Mouse (Mus musculus): ENCODE measurements around the gene Emc8. TPM values are rescaled to one million over a fixed set of nuclear protein-coding genes. Genes with fewer than 3 reads are reported as not detected.

Gene Emc8
- total and polyA plus RNA-seq, 2 experiments from 2014 or later: 43.2 to 91.6 TPM

GRCm38 (mm10) chr8:120697979-120698272 is 29.6 kb upstream of the Emc8 start:
- no peaks in the 10 kb centered on the region for H3K36me3 ChIP-seq (ENCODE audit: insufficient read depth, low read length)
- DNase-seq (ENCODE audit: low spot score): no peak
- no peak overlapping the region for H3K4me3 ChIP-seq (ENCODE audit: low read depth, low read length)
- H3K4me2 ChIP-seq (ENCODE audit: low read depth, low read length, poor library complexity, severe bottlenecking): no peak overlapping the region
- H3K4me1 ChIP-seq (ENCODE audit: insufficient read depth, low read length): 0 out of 2 replicates have a peak, but pooled peaks cover 6% of the 10 kb centered on the region
- no peak overlapping the region for H3K27ac ChIP-seq (ENCODE audit: low read depth, low read length)
- H3K9ac ChIP-seq (replicated peaks; ENCODE audit: low read length, poor library complexity, severe bottlenecking): no peak overlapping the region
- no peaks in the 10 kb centered on the region for H3K9me3 ChIP-seq (ENCODE audit: low read length)
- H3K27me3 ChIP-seq (ENCODE audit: insufficient read depth, low read length): no peaks in the 10 kb centered on the region
- peak; percentile 53 for TF ChIP-seq CTCF (IDR thresholded peaks at IDR 0.05)
- ATAC-seq (ENCODE audit: low FRiP score): no peak

- no peaks in the 10 kb centered on the region for H3K27me3 ChIP-seq (ENCODE audit: insufficient read depth, low read length)
- H3K4me1 ChIP-seq (ENCODE audit: insufficient read depth, low read length): 0 out of 2 replicates have a peak, but pooled peaks cover 6% of the 10 kb centered on the region
- no peak for TF ChIP-seq CTCF (IDR thresholded peaks at IDR 0.05)
- ATAC-seq (ENCODE audit: low FRiP score): no peak
- DNase-seq (ENCODE audit: low spot score): peak; percentile 40
- 74% methylated on average over 17 of the region's 17 CpGs for WGBS
- H3K4me2 ChIP-seq (ENCODE audit: low read depth, low read length, poor library complexity, severe bottlenecking): no peak overlapping the region
- H3K9me3 ChIP-seq (ENCODE audit: low read length): no peaks in the 10 kb centered on the region
- no peaks in the 10 kb centered on the region for H3K36me3 ChIP-seq (ENCODE audit: insufficient read depth, low read length)
- no peak overlapping the region for H3K9ac ChIP-seq (replicated peaks; ENCODE audit: low read length, poor library complexity, severe bottlenecking)
- no peak overlapping the region for H3K27ac ChIP-seq (ENCODE audit: low read depth, low read length)
- no peak overlapping the region for H3K4me3 ChIP-seq (ENCODE audit: low read depth, low read length)
These were observed 29.0 kb upstream of the Emc8 start for GRCm38 (mm10) chr8:120697154-120697978.

- H3K4me2 ChIP-seq (ENCODE audit: low read depth, low read length, poor library complexity, severe bottlenecking): no peak overlapping the region
- TF ChIP-seq CTCF (IDR thresholded peaks at IDR 0.05): no peak
- H3K9me3 ChIP-seq (ENCODE audit: low read length): no peaks in the 10 kb centered on the region
- WGBS: 42% methylated on average over 13 of the region's 13 CpGs
- H3K27me3 ChIP-seq (ENCODE audit: insufficient read depth, low read length): no peaks in the 10 kb centered on the region
- no peak overlapping the region for H3K9ac ChIP-seq (replicated peaks; ENCODE audit: low read length, poor library complexity, severe bottlenecking)
- no peak overlapping the region for H3K27ac ChIP-seq (ENCODE audit: low read depth, low read length)
- H3K36me3 ChIP-seq (ENCODE audit: insufficient read depth, low read length): no peaks in the 10 kb centered on the region
- H3K4me1 ChIP-seq (ENCODE audit: insufficient read depth, low read length): 0 out of 2 replicates have a peak, but pooled peaks cover 6% of the 10 kb centered on the region
- no peak overlapping the region for H3K4me3 ChIP-seq (ENCODE audit: low read depth, low read length)
- DNase-seq (ENCODE audit: low spot score) (peak; percentile 66), ATAC-seq (ENCODE audit: low FRiP score) (no peak)
These were observed 28.2 kb upstream of the Emc8 start for GRCm38 (mm10) chr8:120696401-120697153.

- Histone ChIP-seq H3K27ac (ENCODE audit: low read depth, low read length) (no peak overlapping the region), H3K4me2 (ENCODE audit: low read depth, low read length, poor library complexity, severe bottlenecking) (no peak overlapping the region), H3K9ac (replicated peaks; ENCODE audit: low read length, poor library complexity, severe bottlenecking) (no peak overlapping the region), H3K9me3 (ENCODE audit: low read length) (no peaks in the 10 kb centered on the region), H3K4me1 (ENCODE audit: insufficient read depth, low read length) (0 out of 2 replicates have a peak, but pooled peaks cover 6% of the 10 kb centered on the region), H3K36me3 (ENCODE audit: insufficient read depth, low read length) (no peaks in the 10 kb centered on the region), H3K4me3 (ENCODE audit: low read depth, low read length) (no peak overlapping the region), H3K27me3 (ENCODE audit: insufficient read depth, low read length) (no peaks in the 10 kb centered on the region)
- ATAC-seq (ENCODE audit: low FRiP score) (no peak), DNase-seq (ENCODE audit: low spot score) (no peak)
- WGBS: 60% methylated on average over 22 of the region's 22 CpGs
- TF ChIP-seq CTCF (IDR thresholded peaks at IDR 0.05): no peak
These were observed 25.6 kb upstream of the Emc8 start for GRCm38 (mm10) chr8:120693861-120694493.

- no peaks in the 10 kb centered on the region for H3K36me3 ChIP-seq (ENCODE audit: insufficient read depth, low read length)
- no peak overlapping the region for H3K4me2 ChIP-seq (ENCODE audit: low read depth, low read length, poor library complexity, severe bottlenecking)
- WGBS: 69% methylated on average over 4 of the region's 4 CpGs
- ATAC-seq (ENCODE audit: low FRiP score): no peak
- no peak overlapping the region for H3K27ac ChIP-seq (ENCODE audit: low read depth, low read length)
- H3K27me3 ChIP-seq (ENCODE audit: insufficient read depth, low read length): no peaks in the 10 kb centered on the region
- no peak overlapping the region for H3K9ac ChIP-seq (replicated peaks; ENCODE audit: low read length, poor library complexity, severe bottlenecking)
- no peak for TF ChIP-seq CTCF (IDR thresholded peaks at IDR 0.05)
- no peak for DNase-seq (ENCODE audit: low spot score)
- H3K4me1 ChIP-seq (ENCODE audit: insufficient read depth, low read length): 0 out of 2 replicates have a peak, but pooled peaks cover 6% of the 10 kb centered on the region
- H3K4me3 ChIP-seq (ENCODE audit: low read depth, low read length): no peak overlapping the region
- H3K9me3 ChIP-seq (ENCODE audit: low read length): no peaks in the 10 kb centered on the region
These were observed 24.6 kb upstream of the Emc8 start for GRCm38 (mm10) chr8:120692934-120693333.
